Mouse (Mus musculus) stomach, embryonic 15.5 days (tissue): ENCODE data around the gene Fgf8. TPM values are rescaled to one million over a fixed set of nuclear protein-coding genes. Genes with fewer than 3 reads are reported as not detected.

Source experiments
- ATAC-seq: fragments of 200-750 bp; cut with Nextera tagmentation; 2 replicates; pipeline ENCODE4 v1.8.0; 2017; ENCODE audit warnings: low read depth, moderate number of reproducible peaks, moderate TSS enrichment; ENCODE audit not compliant: insufficient read depth, low FRiP score
- H3K27ac ChIP-seq: fragments of 300-500 bp; sonication (generic); 2 replicates; pipeline ENCODE4 v1.5.1; 2015; ENCODE audit warnings: mild to moderate bottlenecking, inconsistent platforms
- H3K27me3 ChIP-seq: fragments of 300-500 bp; sonication (generic); replicated peaks from 2 replicates; pipeline ENCODE4 v1.6.1; 2015; ENCODE audit warnings: inconsistent platforms
- H3K36me3 ChIP-seq: fragments of 300-500 bp; sonication (generic); 2 replicates; pipeline ENCODE4 v1.6.1; 2015; ENCODE audit warnings: inconsistent platforms
- H3K4me1 ChIP-seq: fragments of 300-500 bp; sonication (generic); 2 replicates; pipeline ENCODE4 v1.6.1; 2015; ENCODE audit warnings: inconsistent platforms
- H3K4me2 ChIP-seq: fragments of 300-500 bp; sonication (generic); 2 replicates; pipeline ENCODE4 v1.6.1; 2015; ENCODE audit warnings: mild to moderate bottlenecking, inconsistent platforms
- H3K4me3 ChIP-seq: fragments of 300-500 bp; sonication (generic); replicated peaks from 2 replicates; pipeline ENCODE4 v1.5.1; 2015; ENCODE audit warnings: inconsistent platforms
- H3K9ac ChIP-seq: fragments of 300-500 bp; sonication (generic); 2 replicates; pipeline ENCODE4 v1.6.1; 2015; ENCODE audit warnings: inconsistent platforms
- H3K9me3 ChIP-seq: fragments of 300-500 bp; sonication (generic); 2 replicates; pipeline ENCODE4 v1.6.1; 2016; ENCODE audit warnings: inconsistent platforms
- WGBS: fragments of 180-500 bp; shearing (Covaris S2); methylation state at CpG from one replicate; pipeline ENCODE4 v1.1.7; 2015; 5-methylcytosine and 5-hydroxymethylcytosine counted together
- polyA plus RNA-seq: library from polyadenylated mRNA; unstranded; fragments of >200 nt; fragmentation: Nextera tagmentation; extraction: Ambion mirVana; gene quantifications from 2 replicates; pipeline ENCODE4 v1.2.1, GENCODE M21; 2015

Fgf8 gene
- polyA plus RNA-seq, 1 experiment from 2014 or later, result not detected

GRCm38 (mm10) chr19:45717493-45718220 is 25.1 kb downstream of the Fgf8 start:
- peak; percentile 47; the same call in 1 of the 2 replicates for ATAC-seq
- Histone ChIP-seq H3K4me2 (peak overlapping the region; percentile 37), H3K27ac (no peak overlapping the region), H3K9ac (no peak overlapping the region), H3K36me3 (no peaks in the 10 kb centered on the region), H3K9me3 (no peaks in the 10 kb centered on the region), H3K4me3 (no peak overlapping the region), H3K4me1 (no peaks in the 10 kb centered on the region), H3K27me3 (no peaks in the 10 kb centered on the region)
- 15% methylated on average over 14 of the region's 16 CpGs for WGBS

- Histone ChIP-seq H3K4me3 (no peak overlapping the region), H3K9me3 (no peaks in the 10 kb centered on the region), H3K9ac (no peak overlapping the region), H3K27ac (no peak overlapping the region), H3K4me1 (no peaks in the 10 kb centered on the region), H3K27me3 (0 out of 2 replicates have a peak, but pooled peaks cover 3% of the 10 kb centered on the region), H3K36me3 (no peaks in the 10 kb centered on the region), H3K4me2 (no peak overlapping the region)
- ATAC-seq, result no peak
- WGBS, result 77% methylated on average over 3 of the region's 3 CpGs
Measured at GRCm38 (mm10) chr19:45708704-45709103, 34.0 kb downstream of the Fgf8 start.

DNA sequence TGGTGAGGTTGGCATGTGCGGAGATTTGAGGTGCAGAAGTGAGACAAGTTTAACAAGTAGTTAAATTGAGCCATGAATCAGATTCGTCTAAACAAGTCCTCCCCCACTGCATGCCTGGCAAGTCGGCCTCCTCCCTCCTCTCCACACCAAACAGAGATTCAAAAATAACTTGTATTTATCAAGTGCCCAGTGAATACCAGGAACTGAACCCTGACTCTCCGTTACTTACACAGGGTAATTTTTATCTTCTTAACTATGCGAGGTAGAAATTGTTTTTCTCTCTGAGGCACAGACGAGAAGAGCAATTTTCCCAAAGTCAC is 46.5 kb downstream of the Fgf8 start:
- H3K27ac ChIP-seq, result no peak overlapping the region
- H3K4me1 ChIP-seq, result 0 out of 2 replicates have a peak, but pooled peaks cover 6% of the 10 kb centered on the region
- H3K27me3 ChIP-seq, result no peaks in the 10 kb centered on the region
- ATAC-seq, result no peak
- H3K4me2 ChIP-seq, result no peak overlapping the region
- H3K36me3 ChIP-seq, result no peaks in the 10 kb centered on the region
- H3K9me3 ChIP-seq, result no peaks in the 10 kb centered on the region
- H3K9ac ChIP-seq, result no peak overlapping the region
- H3K4me3 ChIP-seq, result no peak overlapping the region
- 33% methylated on average over 6 of the region's 6 CpGs for WGBS

- H3K9ac ChIP-seq, result no peak overlapping the region
- no peak for ATAC-seq
- H3K27ac ChIP-seq, result no peak overlapping the region
- no peaks in the 10 kb centered on the region for H3K9me3 ChIP-seq
- H3K4me3 ChIP-seq, result no peak overlapping the region
- WGBS, result 40% methylated on average over 25 of the region's 25 CpGs
- no peaks in the 10 kb centered on the region for H3K36me3 ChIP-seq
- peak overlapping the region; percentile 23; the same call in 1 of the 2 replicates for H3K4me2 ChIP-seq
- 0 out of 2 replicates have a peak, but pooled peaks cover 6% of the 10 kb centered on the region for H3K4me1 ChIP-seq
- H3K27me3 ChIP-seq, result no peaks in the 10 kb centered on the region
Measured at GRCm38 (mm10) chr19:45695496-45696280, 47.0 kb downstream of the Fgf8 start.

DNA sequence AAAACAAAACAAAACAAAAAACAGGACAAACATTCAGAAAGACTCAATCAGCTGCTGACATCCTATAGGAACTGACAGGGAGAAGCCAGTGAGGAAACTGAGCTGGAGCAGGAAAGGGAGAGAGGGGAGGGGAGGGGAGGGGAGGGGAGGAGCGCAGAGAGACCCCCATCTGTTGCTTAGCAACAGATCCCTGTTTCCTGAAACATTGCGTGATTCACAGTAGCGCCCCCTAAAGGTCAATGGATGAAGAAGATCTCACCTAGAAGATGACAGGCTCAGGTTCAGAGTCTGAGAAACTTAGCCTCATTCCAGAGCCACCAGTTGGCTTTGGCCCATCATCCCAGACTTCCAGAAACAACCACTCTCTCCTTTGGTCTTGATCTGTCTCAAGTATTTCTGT is 48.7 kb downstream of the Fgf8 start:
- Histone ChIP-seq H3K27me3 (no peaks in the 10 kb centered on the region), H3K9ac (no peak overlapping the region), H3K4me3 (no peak overlapping the region), H3K9me3 (no peaks in the 10 kb centered on the region), H3K27ac (no peak overlapping the region), H3K4me1 (0 out of 2 replicates have a peak, but pooled peaks cover 6% of the 10 kb centered on the region), H3K4me2 (no peak overlapping the region), H3K36me3 (no peaks in the 10 kb centered on the region)
- no peak for ATAC-seq
- 44% methylated on average over 3 of the region's 3 CpGs for WGBS

GRCm38 (mm10) chr19:45692211-45692610 is 50.5 kb downstream of the Fgf8 start:
- H3K4me2 ChIP-seq, result no peak overlapping the region
- no peak for ATAC-seq
- H3K4me1 ChIP-seq, result 0 out of 2 replicates have a peak, but pooled peaks cover 6% of the 10 kb centered on the region
- H3K4me3 ChIP-seq, result no peak overlapping the region
- no peaks in the 10 kb centered on the region for H3K9me3 ChIP-seq
- H3K9ac ChIP-seq, result no peak overlapping the region
- H3K27ac ChIP-seq, result no peak overlapping the region
- H3K27me3 ChIP-seq, result no peaks in the 10 kb centered on the region
- WGBS, result 87% methylated on average over 8 of the region's 8 CpGs
- no peaks in the 10 kb centered on the region for H3K36me3 ChIP-seq

DNA sequence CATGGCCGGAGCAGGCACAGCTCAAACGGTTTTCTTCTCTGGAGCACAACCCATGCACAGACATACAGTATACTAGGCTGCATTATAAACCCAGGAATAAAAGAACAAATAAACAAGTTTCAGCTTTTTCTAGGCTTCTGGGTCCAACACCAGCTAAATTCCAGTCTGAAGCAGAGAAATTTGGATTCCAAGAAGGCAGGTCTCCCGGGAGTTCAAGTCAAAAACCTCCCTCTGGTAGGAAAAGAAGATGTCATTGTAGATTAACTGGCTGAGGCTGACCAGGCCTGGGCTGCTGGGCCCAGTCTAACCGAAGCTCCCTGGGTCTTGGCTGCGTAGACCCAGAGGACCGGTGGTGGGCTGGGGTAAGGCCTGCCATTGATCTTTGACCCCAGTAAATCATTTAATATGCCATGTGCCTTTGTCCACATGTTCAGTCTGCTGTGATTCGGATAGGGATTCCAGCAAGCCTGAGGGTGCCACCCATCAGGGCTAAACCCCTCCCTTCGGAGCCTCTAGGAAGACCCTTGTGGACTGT is 51.6 kb downstream of the Fgf8 start:
- Histone ChIP-seq H3K27me3 (no peaks in the 10 kb centered on the region), H3K9me3 (no peaks in the 10 kb centered on the region), H3K36me3 (no peaks in the 10 kb centered on the region), H3K9ac (no peak overlapping the region), H3K4me2 (no peak overlapping the region), H3K4me1 (0 out of 2 replicates have a peak, but pooled peaks cover 4% of the 10 kb centered on the region), H3K27ac (no peak overlapping the region), H3K4me3 (no peak overlapping the region)
- ATAC-seq, result no peak
- 60% methylated on average over 8 of the region's 8 CpGs for WGBS

GRCm38 (mm10) chr19:45687001-45687400 is 55.7 kb downstream of the Fgf8 start:
- H3K9me3 ChIP-seq, result no peaks in the 10 kb centered on the region
- no peaks in the 10 kb centered on the region for H3K27me3 ChIP-seq
- no peak overlapping the region for H3K4me2 ChIP-seq
- no peak overlapping the region for H3K4me3 ChIP-seq
- H3K27ac ChIP-seq, result no peak overlapping the region
- no peaks in the 10 kb centered on the region for H3K36me3 ChIP-seq
- ATAC-seq, result no peak
- WGBS, result 64% methylated on average over 4 of the region's 4 CpGs
- H3K9ac ChIP-seq, result no peak overlapping the region
- H3K4me1 ChIP-seq, result no peaks in the 10 kb centered on the region

Other genes starting within 250 kb of the Fgf8 start
- gene Poll, start 182.4 kb downstream of the Fgf8 start, polyA plus RNA-seq, result 12.5 and 12.8 TPM in 2 replicates
- gene Gm17018, start 182.3 kb downstream of the Fgf8 start, polyA plus RNA-seq, result 37.5 and 43.2 TPM in 2 replicates
- gene Fbxw4, start 82.6 kb downstream of the Fgf8 start, polyA plus RNA-seq, result 3.7 and 4.4 TPM in 2 replicates
- 16.0 and 16.3 TPM in 2 replicates for gene Npm3, start 6.7 kb upstream of the Fgf8 start, polyA plus RNA-seq
- gene Mgea5, start 40.9 kb upstream of the Fgf8 start, polyA plus RNA-seq, result 42.2 and 47.2 TPM in 2 replicates
- 1.6 and 2.8 TPM in 2 replicates for gene Kcnip2, start 73.1 kb upstream of the Fgf8 start, polyA plus RNA-seq